Mouse (Mus musculus): ENCODE measurements around the gene Mical2.

Gene Mical2

GRCm38 (mm10) chr7:112241211-112241944 is 15.7 kb downstream of the Mical2 start:
- DNase-seq (ENCODE audit: low spot score): peak; percentile 75

- DNase-seq (ENCODE audit: low spot score): peak; percentile 53
Observed at GRCm38 (mm10) chr7:112241945-112242329, 16.3 kb downstream of the Mical2 start.

GRCm38 (mm10) chr7:112242587-112242986 is 16.9 kb downstream of the Mical2 start:
- no peak for DNase-seq (ENCODE audit: low spot score)

- DNase-seq (ENCODE audit: low spot score): no peak
Observed at GRCm38 (mm10) chr7:112244071-112244470, 18.4 kb downstream of the Mical2 start.

- DNase-seq (ENCODE audit: low spot score): no peak
Observed at GRCm38 (mm10) chr7:112244683-112245082, 19.0 kb downstream of the Mical2 start.

GRCm38 (mm10) chr7:112245839-112246438 is 20.3 kb downstream of the Mical2 start:
- DNase-seq (ENCODE audit: low spot score): no peak

- no peak for DNase-seq (ENCODE audit: low spot score)
Observed at GRCm38 (mm10) chr7:112246442-112246841, 20.8 kb downstream of the Mical2 start.

GRCm38 (mm10) chr7:112247890-112248289 is 22.2 kb downstream of the Mical2 start:
- no peak for DNase-seq (ENCODE audit: low spot score)

GRCm38 (mm10) chr7:112249476-112249875 is 23.8 kb downstream of the Mical2 start:
- DNase-seq (ENCODE audit: low spot score): no peak

- no peak for DNase-seq (ENCODE audit: low spot score)
Observed at GRCm38 (mm10) chr7:112252065-112252464, 26.4 kb downstream of the Mical2 start.

- DNase-seq (ENCODE audit: low spot score): no peak
Observed at GRCm38 (mm10) chr7:112254233-112254632, 28.6 kb downstream of the Mical2 start.

- no peak for DNase-seq (ENCODE audit: low spot score)
Observed at GRCm38 (mm10) chr7:112255248-112255866, 29.7 kb downstream of the Mical2 start.

- no peak for DNase-seq (ENCODE audit: low spot score)
Observed at GRCm38 (mm10) chr7:112258338-112258903, 32.8 kb downstream of the Mical2 start.

- no peak for DNase-seq (ENCODE audit: low spot score)
Observed at GRCm38 (mm10) chr7:112259286-112259685, 33.6 kb downstream of the Mical2 start.

- DNase-seq (ENCODE audit: low spot score): no peak
Observed at GRCm38 (mm10) chr7:112261121-112261520, 35.5 kb downstream of the Mical2 start.

- DNase-seq (ENCODE audit: low spot score): no peak
Observed at GRCm38 (mm10) chr7:112267266-112267665, 41.6 kb downstream of the Mical2 start.

GRCm38 (mm10) chr7:112268761-112269425 is 43.2 kb downstream of the Mical2 start:
- DNase-seq (ENCODE audit: low spot score): no peak

- DNase-seq (ENCODE audit: low spot score): no peak
Observed at GRCm38 (mm10) chr7:112270870-112271269, 45.2 kb downstream of the Mical2 start.

GRCm38 (mm10) chr7:112271627-112272026 is 46.0 kb downstream of the Mical2 start:
- DNase-seq (ENCODE audit: low spot score): no peak

GRCm38 (mm10) chr7:112272692-112273091 is 47.0 kb downstream of the Mical2 start:
- no peak for DNase-seq (ENCODE audit: low spot score)

GRCm38 (mm10) chr7:112273451-112273850 is 47.8 kb downstream of the Mical2 start:
- DNase-seq (ENCODE audit: low spot score): no peak

- no peak for DNase-seq (ENCODE audit: low spot score)
Observed at GRCm38 (mm10) chr7:112274611-112275010, 49.0 kb downstream of the Mical2 start.

Data from layer of hippocampus, adult 11-12 months (tissue).